Mouse (Mus musculus) embryonic facial prominence, embryonic 14.5 days (tissue): ENCODE results near the gene 2700081O15Rik. TPM values are rescaled to one million over a fixed set of nuclear protein-coding genes. Genes with fewer than 3 reads are reported as not detected.
"Not testable (repeated sequence)": the region's sequence is repeated elsewhere in the genome, so short reads cannot be mapped to it uniquely, and the experiment has no call there.

Experiments used
- ATAC-seq: fragments of 200-750 bp; cut with Nextera tagmentation; 2 replicates; pipeline ENCODE4 v1.8.0; 2017; ENCODE audit warnings: low read depth, moderate number of reproducible peaks, moderate TSS enrichment
- DNase-seq: peaks from one replicate; pipeline ENCODE4 v3.0.0-alpha.2; 2015; ENCODE audit warnings: low spot score
- H3K27ac ChIP-seq: fragments of 300-500 bp; sonication (generic); replicated peaks from 2 replicates; pipeline ENCODE4 v1.5.1; 2014; ENCODE audit warnings: low read depth, mild to moderate bottlenecking, low read length, moderate library complexity
- H3K27me3 ChIP-seq: fragments of 300-500 bp; sonication (generic); replicated peaks from 2 replicates; pipeline ENCODE4 v1.6.1; 2014; ENCODE audit warnings: low read length; ENCODE audit not compliant: control insufficient read depth, insufficient read depth
- H3K36me3 ChIP-seq: fragments of 300-500 bp; sonication (generic); 2 replicates; pipeline ENCODE4 v1.6.1; 2014; ENCODE audit warnings: low read length, mixed read lengths; ENCODE audit not compliant: control insufficient read depth, insufficient read depth
- H3K4me1 ChIP-seq: fragments of 300-500 bp; sonication (generic); 2 replicates; pipeline ENCODE4 v1.6.1; 2014; ENCODE audit warnings: antibody characterized with exemption, low read length; ENCODE audit not compliant: control insufficient read depth, insufficient read depth
- H3K4me2 ChIP-seq: fragments of 300-500 bp; sonication (generic); 2 replicates; pipeline ENCODE4 v1.6.1; 2014; ENCODE audit warnings: low read depth, mild to moderate bottlenecking, low read length, moderate library complexity, mixed read lengths
- H3K4me3 ChIP-seq: fragments of 300-500 bp; sonication (generic); 2 replicates; pipeline ENCODE4 v1.5.1; 2014; ENCODE audit warnings: low read depth, mild to moderate bottlenecking, low read length
- H3K9ac ChIP-seq: fragments of 300-500 bp; sonication (generic); 2 replicates; pipeline ENCODE4 v1.6.1; 2014; ENCODE audit warnings: low read depth, mild to moderate bottlenecking, low read length, moderate library complexity, mixed read lengths
- H3K9me3 ChIP-seq: fragments of 300-500 bp; sonication (generic); 2 replicates; pipeline ENCODE4 v1.6.1; 2016; ENCODE audit warnings: low read length; ENCODE audit not compliant: control insufficient read depth
- WGBS: fragments of 180-500 bp; shearing (Covaris S2); extraction: QIAGEN DNeasy Blood & Tissue Kit; methylation state at CpG from one replicate; pipeline ENCODE4 v1.1.7; 2014; 5-methylcytosine and 5-hydroxymethylcytosine counted together
- polyA plus RNA-seq: library from polyadenylated mRNA; unstranded; fragments of >200 nt; fragmentation: Nextera tagmentation; extraction: Ambion mirVana; gene quantifications from 2 replicates; pipeline ENCODE4 v1.2.1, GENCODE M21; 2014

The 2700081O15Rik gene
- polyA plus RNA-seq: 10.3 and 11.2 TPM in 2 replicates

GRCm38 (mm10) chr19:7416834-7417735 lies at the start of gene 2700081O15Rik:
2700081O15Rik (plus strand) TSS chr19:7417625.
- H3K4me2 ChIP-seq: peak within 1 kb of the TSS; percentile 84
- H3K27ac ChIP-seq: peak within 1 kb of the TSS; percentile 98
- peak within 1 kb of the TSS; percentile 87 for H3K4me3 ChIP-seq
- H3K9ac ChIP-seq: peak within 1 kb of the TSS; percentile 96
- H3K36me3 ChIP-seq: peaks cover 25% of the 10 kb centered on the region
- peaks cover 39% of the 10 kb centered on the region for H3K4me1 ChIP-seq
- no peaks in the 10 kb centered on the region for H3K27me3 ChIP-seq
- ATAC-seq (peak; percentile 69), DNase-seq (peak; percentile 95)
- under 1% methylated on average over 18 of the region's 107 CpGs for WGBS
- no peaks in the 10 kb centered on the region for H3K9me3 ChIP-seq

- H3K9ac ChIP-seq, H3K4me2 ChIP-seq, H3K27ac ChIP-seq, ATAC-seq, H3K4me3 ChIP-seq, H3K4me1 ChIP-seq, H3K9me3 ChIP-seq, DNase-seq, H3K27me3 ChIP-seq: not testable (repeated sequence)
- H3K36me3 ChIP-seq: peaks cover 75% of the 10 kb centered on the region
- WGBS: 87% methylated on average over 4 of the region's 4 CpGs
These were observed 48.0 kb upstream of the 2700081O15Rik start for GRCm38 (mm10) chr19:7369469-7369868.

GRCm38 (mm10) chr19:7374491-7374890 lies 42.9 kb upstream of the 2700081O15Rik start:
- DNase-seq: no peak
- no peak overlapping the region for H3K4me3 ChIP-seq
- H3K4me2 ChIP-seq: no peak overlapping the region
- H3K9me3 ChIP-seq: no peaks in the 10 kb centered on the region
- peaks cover 71% of the 10 kb centered on the region for H3K36me3 ChIP-seq
- no peak for ATAC-seq
- H3K27ac ChIP-seq: no peak overlapping the region
- no peaks in the 10 kb centered on the region for H3K4me1 ChIP-seq
- no peak overlapping the region for H3K9ac ChIP-seq
- H3K27me3 ChIP-seq: no peaks in the 10 kb centered on the region
- 98% methylated on average over 8 of the region's 8 CpGs for WGBS

GRCm38 (mm10) chr19:7377639-7378038 lies 39.8 kb upstream of the 2700081O15Rik start:
- Histone ChIP-seq H3K36me3 (peaks cover 42% of the 10 kb centered on the region), H3K4me3 (no peak overlapping the region), H3K4me1 (peaks cover 8% of the 10 kb centered on the region), H3K9ac (no peak overlapping the region), H3K4me2 (no peak overlapping the region), H3K27ac (no peak overlapping the region), H3K27me3 (no peaks in the 10 kb centered on the region), H3K9me3 (no peaks in the 10 kb centered on the region)
- 77% methylated on average over 2 of the region's 2 CpGs for WGBS
- ATAC-seq (no peak), DNase-seq (no peak)

GRCm38 (mm10) chr19:7381906-7382247 lies 35.5 kb upstream of the 2700081O15Rik start:
- peak overlapping the region; percentile 92 for H3K27ac ChIP-seq
- peaks cover 11% of the 10 kb centered on the region for H3K36me3 ChIP-seq
- peaks cover 8% of the 10 kb centered on the region for H3K4me1 ChIP-seq
- 3% methylated on average over 8 of the region's 8 CpGs for WGBS
- no peak for ATAC-seq
- H3K9ac ChIP-seq: peak overlapping the region; percentile 96
- DNase-seq: no peak
- no peaks in the 10 kb centered on the region for H3K27me3 ChIP-seq
- peak overlapping the region; percentile 93 for H3K4me3 ChIP-seq
- no peaks in the 10 kb centered on the region for H3K9me3 ChIP-seq
- peak overlapping the region; percentile 85 for H3K4me2 ChIP-seq

GRCm38 (mm10) chr19:7382248-7382902 lies 35.0 kb upstream of the 2700081O15Rik start:
- Histone ChIP-seq H3K27me3 (no peaks in the 10 kb centered on the region), H3K4me3 (peak overlapping the region; percentile 93), H3K36me3 (peaks cover 11% of the 10 kb centered on the region), H3K9ac (peak overlapping the region; percentile 96), H3K27ac (peak overlapping the region; percentile 92), H3K4me2 (peak overlapping the region; percentile 85), H3K9me3 (no peaks in the 10 kb centered on the region), H3K4me1 (peaks cover 8% of the 10 kb centered on the region)
- 0% methylated on average over 27 of the region's 60 CpGs for WGBS
- ATAC-seq (peak; percentile 55), DNase-seq (peak; percentile 83)

- peak within 1 kb of the TSS; percentile 96 for H3K9ac ChIP-seq
- H3K27ac ChIP-seq: peak within 1 kb of the TSS; percentile 92
- peaks cover 11% of the 10 kb centered on the region for H3K36me3 ChIP-seq
- peak; percentile 97 for DNase-seq
- peak within 1 kb of the TSS; percentile 85 for H3K4me2 ChIP-seq
- ATAC-seq: peak; percentile 98
- H3K4me3 ChIP-seq: peak within 1 kb of the TSS; percentile 93
- H3K9me3 ChIP-seq: no peaks in the 10 kb centered on the region
- under 1% methylated on average over 27 of the region's 52 CpGs for WGBS
- no peaks in the 10 kb centered on the region for H3K27me3 ChIP-seq
- H3K4me1 ChIP-seq: peaks cover 8% of the 10 kb centered on the region
These were observed 34.2 kb upstream of the 2700081O15Rik start, which contains the start of gene Spindoc for GRCm38 (mm10) chr19:7382903-7383865. Spindoc (minus strand) TSS chr19:7382994.

GRCm38 (mm10) chr19:7386042-7386441 lies 31.4 kb upstream of the 2700081O15Rik start:
- ATAC-seq (no peak), DNase-seq (no peak)
- no peak overlapping the region for H3K9ac ChIP-seq
- peaks cover 6% of the 10 kb centered on the region for H3K4me1 ChIP-seq
- no peak overlapping the region for H3K27ac ChIP-seq
- H3K27me3 ChIP-seq: no peaks in the 10 kb centered on the region
- no peaks in the 10 kb centered on the region for H3K36me3 ChIP-seq
- 65% methylated on average over 2 of the region's 2 CpGs for WGBS
- no peak overlapping the region for H3K4me3 ChIP-seq
- peaks cover 6% of the 10 kb centered on the region for H3K9me3 ChIP-seq
- no peak overlapping the region for H3K4me2 ChIP-seq
